Mouse (Mus musculus): ENCODE data around the gene Pakap. TPM values are rescaled to one million over a fixed set of nuclear protein-coding genes. Genes with fewer than 3 reads are reported as not detected.

The Pakap gene
- polyA plus RNA-seq, 1 experiment from 2014 or later, result 35.4 TPM

- WGBS, result 85% methylated on average over 12 of the region's 12 CpGs
- Histone ChIP-seq H3K4me1 (peaks cover 34% of the 10 kb centered on the region), H3K27me3 (no peaks in the 10 kb centered on the region), H3K27ac (no peak overlapping the region), H3K4me3 (no peak overlapping the region), H3K9ac (no peak overlapping the region), H3K36me3 (no peaks in the 10 kb centered on the region), H3K4me2 (no peak overlapping the region), H3K9me3 (no peaks in the 10 kb centered on the region)
- ATAC-seq (ENCODE audit: insufficient number of reproducible peaks, insufficient read depth, low FRiP score, low TSS enrichment, low read depth), result no peak
These were observed 109.9 kb downstream of the Pakap start for GRCm38 (mm10) chr4:57677916-57678315.

- Histone ChIP-seq H3K36me3 (no peaks in the 10 kb centered on the region), H3K27ac (no peak overlapping the region), H3K4me1 (peaks cover 25% of the 10 kb centered on the region), H3K27me3 (no peaks in the 10 kb centered on the region), H3K9ac (no peak overlapping the region), H3K4me2 (no peak overlapping the region), H3K9me3 (no peaks in the 10 kb centered on the region), H3K4me3 (no peak overlapping the region)
- no peak for ATAC-seq (ENCODE audit: insufficient number of reproducible peaks, insufficient read depth, low FRiP score, low TSS enrichment, low read depth)
- 88% methylated on average over 9 of the region's 9 CpGs for WGBS
These were observed 111.0 kb downstream of the Pakap start for GRCm38 (mm10) chr4:57678991-57679457.

GRCm38 (mm10) chr4:57680186-57680585, 112.2 kb downstream of the Pakap start:
- no peak overlapping the region for H3K9ac ChIP-seq
- 83% methylated on average over 12 of the region's 12 CpGs for WGBS
- H3K4me1 ChIP-seq, result peaks cover 25% of the 10 kb centered on the region
- H3K27me3 ChIP-seq, result no peaks in the 10 kb centered on the region
- ATAC-seq (ENCODE audit: insufficient number of reproducible peaks, insufficient read depth, low FRiP score, low TSS enrichment, low read depth), result no peak
- no peaks in the 10 kb centered on the region for H3K36me3 ChIP-seq
- no peak overlapping the region for H3K4me3 ChIP-seq
- no peaks in the 10 kb centered on the region for H3K9me3 ChIP-seq
- H3K4me2 ChIP-seq, result no peak overlapping the region
- H3K27ac ChIP-seq, result no peak overlapping the region

- no peak overlapping the region for H3K4me2 ChIP-seq
- H3K9ac ChIP-seq, result no peak overlapping the region
- H3K4me1 ChIP-seq, result peaks cover 20% of the 10 kb centered on the region; the same call in 1 of the 2 replicates
- ATAC-seq (ENCODE audit: insufficient number of reproducible peaks, insufficient read depth, low FRiP score, low TSS enrichment, low read depth), result no peak
- no peaks in the 10 kb centered on the region for H3K27me3 ChIP-seq
- H3K27ac ChIP-seq, result no peak overlapping the region
- H3K4me3 ChIP-seq, result no peak overlapping the region
- no peaks in the 10 kb centered on the region for H3K36me3 ChIP-seq
- H3K9me3 ChIP-seq, result no peaks in the 10 kb centered on the region
- 60% methylated on average over 12 of the region's 12 CpGs for WGBS
These were observed 113.5 kb downstream of the Pakap start for GRCm38 (mm10) chr4:57681511-57681910.

GRCm38 (mm10) chr4:57682341-57682740, 114.4 kb downstream of the Pakap start:
- ATAC-seq (ENCODE audit: insufficient number of reproducible peaks, insufficient read depth, low FRiP score, low TSS enrichment, low read depth), result no peak
- WGBS, result 96% methylated on average over 2 of the region's 2 CpGs
- H3K9ac ChIP-seq, result no peak overlapping the region
- H3K27ac ChIP-seq, result no peak overlapping the region
- H3K9me3 ChIP-seq, result no peaks in the 10 kb centered on the region
- H3K4me2 ChIP-seq, result no peak overlapping the region
- H3K4me1 ChIP-seq, result peaks cover 20% of the 10 kb centered on the region; the same call in 1 of the 2 replicates
- no peak overlapping the region for H3K4me3 ChIP-seq
- no peaks in the 10 kb centered on the region for H3K36me3 ChIP-seq
- H3K27me3 ChIP-seq, result no peaks in the 10 kb centered on the region

GRCm38 (mm10) chr4:57682944-57683343, 115.0 kb downstream of the Pakap start:
- no peak for ATAC-seq (ENCODE audit: insufficient number of reproducible peaks, insufficient read depth, low FRiP score, low TSS enrichment, low read depth)
- Histone ChIP-seq H3K27ac (no peak overlapping the region), H3K27me3 (no peaks in the 10 kb centered on the region), H3K4me2 (no peak overlapping the region), H3K4me3 (no peak overlapping the region), H3K36me3 (no peaks in the 10 kb centered on the region), H3K9ac (no peak overlapping the region), H3K9me3 (no peaks in the 10 kb centered on the region), H3K4me1 (peaks cover 21% of the 10 kb centered on the region; the same call in 1 of the 2 replicates)
- 76% methylated on average over 11 of the region's 11 CpGs for WGBS

GRCm38 (mm10) chr4:57684676-57685215, 116.8 kb downstream of the Pakap start:
- H3K4me1 ChIP-seq, result peaks cover 35% of the 10 kb centered on the region
- H3K27me3 ChIP-seq, result no peaks in the 10 kb centered on the region
- no peak for ATAC-seq (ENCODE audit: insufficient number of reproducible peaks, insufficient read depth, low FRiP score, low TSS enrichment, low read depth)
- H3K36me3 ChIP-seq, result peaks cover 5% of the 10 kb centered on the region
- H3K27ac ChIP-seq, result peak overlapping the region; percentile 35; the same call in 1 of the 2 replicates
- no peak overlapping the region for H3K4me3 ChIP-seq
- no peak overlapping the region for H3K9ac ChIP-seq
- no peaks in the 10 kb centered on the region for H3K9me3 ChIP-seq
- H3K4me2 ChIP-seq, result no peak overlapping the region
- 71% methylated on average over 12 of the region's 12 CpGs for WGBS

GRCm38 (mm10) chr4:57686736-57687135, 118.8 kb downstream of the Pakap start:
- H3K36me3 ChIP-seq, result peaks cover 20% of the 10 kb centered on the region
- no peaks in the 10 kb centered on the region for H3K27me3 ChIP-seq
- no peak overlapping the region for H3K9ac ChIP-seq
- no peak overlapping the region for H3K27ac ChIP-seq
- 77% methylated on average over 3 of the region's 3 CpGs for WGBS
- no peak for ATAC-seq (ENCODE audit: insufficient number of reproducible peaks, insufficient read depth, low FRiP score, low TSS enrichment, low read depth)
- peaks cover 35% of the 10 kb centered on the region for H3K4me1 ChIP-seq
- H3K9me3 ChIP-seq, result no peaks in the 10 kb centered on the region
- no peak overlapping the region for H3K4me3 ChIP-seq
- no peak overlapping the region for H3K4me2 ChIP-seq

GRCm38 (mm10) chr4:57687583-57687982, 119.6 kb downstream of the Pakap start:
- H3K27ac ChIP-seq, result no peak overlapping the region
- ATAC-seq (ENCODE audit: insufficient number of reproducible peaks, insufficient read depth, low FRiP score, low TSS enrichment, low read depth), result no peak
- no peaks in the 10 kb centered on the region for H3K9me3 ChIP-seq
- no peak overlapping the region for H3K4me3 ChIP-seq
- peaks cover 20% of the 10 kb centered on the region for H3K36me3 ChIP-seq
- no peaks in the 10 kb centered on the region for H3K27me3 ChIP-seq
- H3K4me2 ChIP-seq, result no peak overlapping the region
- no peak overlapping the region for H3K9ac ChIP-seq
- WGBS, result 84% methylated on average over 3 of the region's 3 CpGs
- H3K4me1 ChIP-seq, result peaks cover 32% of the 10 kb centered on the region

GRCm38 (mm10) chr4:57688131-57688530, 120.2 kb downstream of the Pakap start:
- H3K27ac ChIP-seq, result no peak overlapping the region

GRCm38 (mm10) chr4:57690001-57690400, 122.0 kb downstream of the Pakap start:
- Histone ChIP-seq H3K9ac (no peak overlapping the region), H3K4me3 (no peak overlapping the region), H3K4me1 (peaks cover 19% of the 10 kb centered on the region), H3K27me3 (no peaks in the 10 kb centered on the region), H3K27ac (no peak overlapping the region), H3K9me3 (no peaks in the 10 kb centered on the region), H3K36me3 (peaks cover 39% of the 10 kb centered on the region), H3K4me2 (no peak overlapping the region)
- WGBS, result 76% methylated on average over 6 of the region's 6 CpGs
- no peak for ATAC-seq (ENCODE audit: insufficient number of reproducible peaks, insufficient read depth, low FRiP score, low TSS enrichment, low read depth)

More at GRCm38 (mm10) chr4:57688131-57688530, 120.2 kb downstream of the Pakap start:
- H3K4me1 ChIP-seq, result peaks cover 31% of the 10 kb centered on the region
- no peak for ATAC-seq (ENCODE audit: insufficient number of reproducible peaks, insufficient read depth, low FRiP score, low TSS enrichment, low read depth)
- no peaks in the 10 kb centered on the region for H3K9me3 ChIP-seq
- WGBS, result 64% methylated on average over 9 of the region's 9 CpGs
- H3K9ac ChIP-seq, result no peak overlapping the region
- H3K4me2 ChIP-seq, result no peak overlapping the region
- H3K36me3 ChIP-seq, result peaks cover 21% of the 10 kb centered on the region
- no peak overlapping the region for H3K4me3 ChIP-seq
- no peaks in the 10 kb centered on the region for H3K27me3 ChIP-seq

GRCm38 (mm10) chr4:57690805-57691204, 122.8 kb downstream of the Pakap start:
- H3K4me2 ChIP-seq, result no peak overlapping the region
- H3K27ac ChIP-seq, result no peak overlapping the region
- WGBS, result 83% methylated on average over 1 of the region's 1 CpGs
- peaks cover 48% of the 10 kb centered on the region for H3K36me3 ChIP-seq
- H3K27me3 ChIP-seq, result no peaks in the 10 kb centered on the region
- H3K4me3 ChIP-seq, result no peak overlapping the region
- no peak overlapping the region for H3K9ac ChIP-seq
- H3K9me3 ChIP-seq, result no peaks in the 10 kb centered on the region
- H3K4me1 ChIP-seq, result peaks cover 15% of the 10 kb centered on the region
- ATAC-seq (ENCODE audit: insufficient number of reproducible peaks, insufficient read depth, low FRiP score, low TSS enrichment, low read depth), result no peak

Measured in embryonic facial prominence, embryonic 13.5 days (tissue).